21 mouse cellular contexts compared by ENCODE assay signal in the genomic region with DNA sequence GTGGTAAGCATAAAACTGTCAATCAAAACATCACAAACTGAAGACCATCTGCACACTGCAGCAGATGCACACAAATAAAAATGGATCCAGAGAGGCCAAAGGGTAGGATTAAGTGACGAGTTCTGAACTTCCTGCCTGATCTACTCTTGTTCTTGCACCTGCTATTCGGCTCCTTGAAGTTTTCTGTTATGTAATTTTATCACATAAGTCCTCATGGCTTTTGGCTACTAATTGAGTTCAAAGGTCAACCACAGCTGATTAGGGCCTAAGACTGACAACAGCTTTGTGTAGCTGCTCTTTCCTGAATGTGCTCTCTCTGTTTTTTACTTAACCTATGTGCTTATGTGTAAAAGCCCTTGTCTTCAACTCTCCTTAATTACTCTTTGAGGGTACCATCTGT.
A peak's percentile ranks its signal among the peaks of the same experiment; 100 is the strongest.
DNase-seq lines count a peak whose midpoint lies in the region; TF ChIP-seq lines count a peak whose summit lies in the region.
"Had no signal": no experiment of that assay in that cellular context is flagged by ENCODE, and none has a peak within 500 bp of the region (broad histone marks: within the 10 kb centered on the region; RNA-seq: fewer than 3 reads in every experiment).

No protein-coding gene starts in this region.

- peak; percentile 1 for DNase-seq in liver, adult 2 months (ENCODE audit: extremely low read depth, low read depth, low spot score)
- no peak for DNase-seq in liver
- DNase-seq in embryo, embryonic 9.5 days (ENCODE audit: extremely low spot score), result peak; percentile 1
- peak; percentile 22 for DNase-seq in hindlimb bud, embryonic 11.5 days (ENCODE audit: extremely low spot score, low read depth, low spot score)
- DNase-seq in thymus, postnatal 25 days, result no peak
- DNase-seq in thymus, postnatal 10 days (ENCODE audit: low spot score in 2 of 2), result no peak
- no peak for DNase-seq in adipocyte (ENCODE audit: low spot score)
- DNase-seq: adrenal gland, adult 8-10 months; cerebellum, adult 9-10 months; heart, adult 18-20 months; heart, postnatal 36 days; kidney, adult 9 months; liver, embryonic 13.5 days; lung, embryonic 14.5 days; lung, postnatal 4 days; right cerebral cortex, postnatal 14 days; spleen, adult 18-20 months had no signal

- H3K4me3 ChIP-seq in liver, adult 2 months (ENCODE audit: insufficient read depth, low read depth, low read length), result no peak overlapping the region
- H3K4me3 ChIP-seq: erythroblast, embryonic 14.5 days; hindbrain, embryonic 15.5 days; liver, embryonic 13.5 days; midbrain, embryonic 10.5 days; neural tube, embryonic 13.5 days had no signal

- TF ChIP-seq POLR2A in liver, adult 2 months (IDR thresholded peaks at IDR 0.05; ENCODE audit: extremely low read depth, insufficient read depth, low read length), result no peak

- no peak overlapping the region for H3K27ac ChIP-seq in liver, adult 2 months (replicated peaks; ENCODE audit: insufficient read depth, low read depth, low read length)
- H3K27ac ChIP-seq: hindbrain, embryonic 15.5 days; liver, embryonic 13.5 days; midbrain, embryonic 10.5 days; neural tube, embryonic 13.5 days had no signal

- 61% methylated on average over 2 of the region's 2 CpGs for WGBS in liver, adult 2 months

- no peaks in the 10 kb centered on the region for H3K36me3 ChIP-seq in liver, adult 2 months (ENCODE audit: control insufficient read depth, insufficient read depth, low read length)
- H3K36me3 ChIP-seq: hindbrain, embryonic 15.5 days; liver, embryonic 13.5 days; midbrain, embryonic 10.5 days; neural tube, embryonic 13.5 days had no signal

- H3K27me3 ChIP-seq in liver, adult 2 months (ENCODE audit: control insufficient read depth, insufficient read depth, low read length), result no peaks in the 10 kb centered on the region
- H3K27me3 ChIP-seq: hindbrain, embryonic 15.5 days; liver, embryonic 13.5 days; neural tube, embryonic 13.5 days had no signal

- no peak overlapping the region for H3K9ac ChIP-seq in liver, adult 2 months (ENCODE audit: low read depth, low read length)
- H3K9ac ChIP-seq: hindbrain, embryonic 15.5 days; liver, embryonic 13.5 days; lung, embryonic 14.5 days; neural tube, embryonic 13.5 days had no signal

- no peak for TF ChIP-seq CTCF in liver, adult 2 months (IDR thresholded peaks at IDR 0.05; ENCODE audit: low read depth, low read length)

- H3K4me1 ChIP-seq in liver, adult 2 months (ENCODE audit: control insufficient read depth, insufficient read depth, low read length), result no peaks in the 10 kb centered on the region
- H3K4me1 ChIP-seq: hindbrain, embryonic 15.5 days; liver, embryonic 13.5 days; midbrain, embryonic 10.5 days; neural tube, embryonic 13.5 days had no signal

- H3K79me2 ChIP-seq in liver, adult 2 months (ENCODE audit: control insufficient read depth, insufficient read depth, low read length), result no peaks in the 10 kb centered on the region

Comparison
In these comparisons a context has a peak if more than half of its experiments do, and no peak if none do; other contexts are left out.
1. DNase-seq: peak in liver, adult 2 months (single experiment), embryo, embryonic 9.5 days (single experiment) and hindlimb bud, embryonic 11.5 days (single experiment); none in liver (single experiment), thymus, postnatal 25 days (single experiment), thymus, postnatal 10 days (0 of 2) and adipocyte (single experiment).